20 mouse cellular contexts compared by ENCODE assay signal in genomic region chr13:103868875-103869274, GRCm38 (mm10).
"Had no signal": no experiment of that assay in that cellular context is flagged by ENCODE, and none has a peak within 500 bp of the region (broad histone marks: within the 10 kb centered on the region; RNA-seq: fewer than 3 reads in every experiment).

No protein-coding gene starts in this region.

- DNase-seq: kidney, adult 2 months; kidney, postnatal 25 days; layer of hippocampus, postnatal 36 days; liver, embryonic 13.5 days; lung, embryonic 14.5 days; midbrain, embryonic 14.5 days; right cerebral cortex, adult 18-20 months; right cerebral cortex, postnatal 14 days; right cerebral cortex, postnatal 4 days; thymus, adult 18-20 months; thymus, postnatal 14 days; thymus, postnatal 4 days had no signal

- H3K9ac ChIP-seq: liver, embryonic 13.5 days; lung, embryonic 14.5 days; stomach, embryonic 15.5 days had no signal

- H3K4me1 ChIP-seq: stomach, embryonic 15.5 days had no signal

- H3K27ac ChIP-seq: kidney, postnatal 0 days; layer of hippocampus, adult 2 months; left cerebral cortex, adult 2 months; liver, embryonic 13.5 days; macrophage; stomach, embryonic 15.5 days had no signal

- H3K4me2 ChIP-seq: liver, embryonic 13.5 days; lung, embryonic 14.5 days; midbrain, embryonic 11.5 days; stomach, embryonic 15.5 days had no signal

- H3K9me3 ChIP-seq: liver, embryonic 13.5 days; stomach, embryonic 15.5 days had no signal

- H3K27me3 ChIP-seq: liver, embryonic 13.5 days; stomach, embryonic 15.5 days had no signal

- ATAC-seq: intestine, postnatal 0 days; lung, postnatal 0 days had no signal

- H3K4me3 ChIP-seq: layer of hippocampus, adult 2 months; left cerebral cortex, adult 2 months; liver, embryonic 13.5 days; stomach, embryonic 15.5 days had no signal
